9 mouse cellular contexts compared by ENCODE assay signal in genomic region chr2:91061849-91062481, GRCm38 (mm10). TPM values are rescaled to one million over a fixed set of nuclear protein-coding genes. Genes with fewer than 3 reads are reported as not detected.
DNase-seq lines count a peak whose midpoint lies in the region; ATAC-seq and TF ChIP-seq lines count a peak whose summit lies in the region.
"Had no signal": no experiment of that assay in that cellular context is flagged by ENCODE, and none has a peak within 500 bp of the region (broad histone marks: within the 10 kb centered on the region; RNA-seq: fewer than 3 reads in every experiment).

No protein-coding gene starts in this region.

- H3K9ac ChIP-seq in embryonic facial prominence, embryonic 13.5 days, result 0 out of 2 replicates have a peak overlapping the region, but pooled peaks have one; percentile 11
- H3K9ac ChIP-seq in intestine, embryonic 15.5 days, result no peak overlapping the region
- no peak overlapping the region for H3K9ac ChIP-seq in lung, embryonic 14.5 days
- no peak overlapping the region for H3K9ac ChIP-seq in midbrain, embryonic 13.5 days (replicated peaks)
- H3K9ac ChIP-seq: forebrain, postnatal 0 days had no signal

- no peak overlapping the region for H3K4me3 ChIP-seq in embryonic facial prominence, embryonic 13.5 days
- no peak overlapping the region for H3K4me3 ChIP-seq in intestine, embryonic 15.5 days (replicated peaks)
- H3K4me3 ChIP-seq in lung, embryonic 14.5 days (ENCODE audit: low read depth, low read length), result no peak overlapping the region
- H3K4me3 ChIP-seq in midbrain, embryonic 13.5 days (replicated peaks), result no peak overlapping the region

- no peak for ATAC-seq in embryonic facial prominence, embryonic 13.5 days (ENCODE audit: insufficient number of reproducible peaks, insufficient read depth, low FRiP score, low TSS enrichment, low read depth)
- ATAC-seq in intestine, embryonic 15.5 days, result peak; percentile 20; the same call in 1 of the 2 replicates
- ATAC-seq in lung, embryonic 14.5 days (ENCODE audit: insufficient read depth), result peak; percentile 29
- no peak for ATAC-seq in midbrain, embryonic 13.5 days

- DNase-seq in heart, adult 11 months, result peak; percentile 97
- DNase-seq in heart, adult 8-10 months (ENCODE audit: low spot score), result no peak
- DNase-seq in lung, embryonic 14.5 days, result peak; percentile 46
- no peak for DNase-seq in left cerebral cortex, adult 9 months (ENCODE audit: low spot score in 2 of 2)
- DNase-seq in layer of hippocampus, postnatal 25 days (ENCODE audit: extremely low spot score in 1 of 2, low spot score in 1 of 2), result no peak

- H3K4me2 ChIP-seq in embryonic facial prominence, embryonic 13.5 days, result no peak overlapping the region
- no peak overlapping the region for H3K4me2 ChIP-seq in intestine, embryonic 15.5 days (replicated peaks)
- no peak overlapping the region for H3K4me2 ChIP-seq in lung, embryonic 14.5 days
- no peak overlapping the region for H3K4me2 ChIP-seq in midbrain, embryonic 13.5 days (replicated peaks)

- no peak for TF ChIP-seq CTCF in lung, embryonic 14.5 days (IDR thresholded peaks at IDR 0.05; ENCODE audit: low read depth)

- H3K9me3 ChIP-seq in embryonic facial prominence, embryonic 13.5 days, result no peaks in the 10 kb centered on the region
- no peaks in the 10 kb centered on the region for H3K9me3 ChIP-seq in intestine, embryonic 15.5 days
- H3K9me3 ChIP-seq in lung, embryonic 14.5 days (ENCODE audit: low read depth, low read length), result no peaks in the 10 kb centered on the region
- H3K9me3 ChIP-seq in midbrain, embryonic 13.5 days, result no peaks in the 10 kb centered on the region

- WGBS in embryonic facial prominence, embryonic 13.5 days, result 82% methylated on average over 6 of the region's 6 CpGs
- 74% methylated on average over 6 of the region's 6 CpGs for WGBS in intestine, embryonic 15.5 days
- 70% methylated on average over 6 of the region's 6 CpGs for WGBS in lung, embryonic 14.5 days
- 83% methylated on average over 6 of the region's 6 CpGs for WGBS in midbrain, embryonic 13.5 days

- peak overlapping the region; percentile 7; the same call in 1 of the 2 replicates for H3K27ac ChIP-seq in embryonic facial prominence, embryonic 13.5 days
- H3K27ac ChIP-seq in intestine, embryonic 15.5 days, result peak overlapping the region; percentile 34; the same call in 1 of the 2 replicates
- 0 out of 2 replicates have a peak overlapping the region, but pooled peaks have one; percentile 43 for H3K27ac ChIP-seq in lung, embryonic 14.5 days (ENCODE audit: low read depth)
- no peak overlapping the region for H3K27ac ChIP-seq in midbrain, embryonic 13.5 days

- H3K27me3 ChIP-seq in embryonic facial prominence, embryonic 13.5 days, result no peaks in the 10 kb centered on the region
- no peaks in the 10 kb centered on the region for H3K27me3 ChIP-seq in intestine, embryonic 15.5 days (replicated peaks)
- H3K27me3 ChIP-seq in lung, embryonic 14.5 days (ENCODE audit: insufficient read depth, low read length), result no peaks in the 10 kb centered on the region
- no peaks in the 10 kb centered on the region for H3K27me3 ChIP-seq in midbrain, embryonic 13.5 days

- 0 out of 2 replicates have a peak, but pooled peaks cover 6% of the 10 kb centered on the region for H3K4me1 ChIP-seq in embryonic facial prominence, embryonic 13.5 days
- peaks cover 7% of the 10 kb centered on the region; the same call in 1 of the 2 replicates for H3K4me1 ChIP-seq in intestine, embryonic 15.5 days (replicated peaks)
- no peaks in the 10 kb centered on the region for H3K4me1 ChIP-seq in lung, embryonic 14.5 days (ENCODE audit: insufficient read depth)
- no peaks in the 10 kb centered on the region for H3K4me1 ChIP-seq in midbrain, embryonic 13.5 days (replicated peaks)

- peaks cover 92% of the 10 kb centered on the region for H3K36me3 ChIP-seq in embryonic facial prominence, embryonic 13.5 days
- peaks cover 42% of the 10 kb centered on the region for H3K36me3 ChIP-seq in intestine, embryonic 15.5 days
- H3K36me3 ChIP-seq in lung, embryonic 14.5 days (ENCODE audit: insufficient read depth), result peaks cover 92% of the 10 kb centered on the region
- H3K36me3 ChIP-seq in midbrain, embryonic 13.5 days, result peaks cover 97% of the 10 kb centered on the region

RNA-seq across cellular contexts. Expression of gene Psmc3, which starts 8.2 kb away (rescaled TPM):
- total RNA-seq in heart, adult 8-10 months (2022), result 100 to 1,000 TPM; 192 to 274 (median 220) TPM
- polyA plus RNA-seq in embryonic facial prominence, embryonic 13.5 days (2015; fragmentation: Nextera tagmentation; extraction: Ambion mirVana), result 263 and 298 TPM in 2 replicates
- polyA plus RNA-seq in intestine, embryonic 15.5 days (2015; fragmentation: Nextera tagmentation; extraction: Ambion mirVana), result 232 and 236 TPM in 2 replicates
- polyA plus RNA-seq in lung, embryonic 14.5 days (2014; fragmentation: Nextera tagmentation; extraction: Ambion mirVana), result 300 and 322 TPM in 2 replicates
- total RNA-seq in layer of hippocampus, postnatal 25 days (2021), result 100 to 1,000 TPM; 232 to 234 TPM
- polyA plus RNA-seq in midbrain, embryonic 13.5 days (2015; fragmentation: Nextera tagmentation; extraction: Ambion mirVana), result 251 and 254 TPM in 2 replicates

RNA-seq across cellular contexts. Expression of gene Slc39a13, which starts 8.3 kb away (rescaled TPM):
- 10 to 100 TPM; 19.0 to 26.0 (median 23.6) TPM for total RNA-seq in heart, adult 8-10 months (2022)
- polyA plus RNA-seq in embryonic facial prominence, embryonic 13.5 days (2015; fragmentation: Nextera tagmentation; extraction: Ambion mirVana), result 64.3 and 67.4 TPM in 2 replicates
- polyA plus RNA-seq in intestine, embryonic 15.5 days (2015; fragmentation: Nextera tagmentation; extraction: Ambion mirVana), result 26.5 and 32.4 TPM in 2 replicates
- polyA plus RNA-seq in lung, embryonic 14.5 days (2014; fragmentation: Nextera tagmentation; extraction: Ambion mirVana), result 29.0 and 33.3 TPM in 2 replicates
- 10 to 100 TPM; 23.3 to 31.2 TPM for total RNA-seq in layer of hippocampus, postnatal 25 days (2021)
- polyA plus RNA-seq in midbrain, embryonic 13.5 days (2015; fragmentation: Nextera tagmentation; extraction: Ambion mirVana), result 25.0 and 29.4 TPM in 2 replicates

RNA-seq across cellular contexts. Expression of gene Spi1, which starts 20.2 kb away (rescaled TPM):
- 1 to 10 TPM; 2.8 to 6.1 (median 3.2) TPM for total RNA-seq in heart, adult 8-10 months (2022)
- polyA plus RNA-seq in embryonic facial prominence, embryonic 13.5 days (2015; fragmentation: Nextera tagmentation; extraction: Ambion mirVana), result 7.2 and 7.5 TPM in 2 replicates
- polyA plus RNA-seq in intestine, embryonic 15.5 days (2015; fragmentation: Nextera tagmentation; extraction: Ambion mirVana), result 7.9 and 8.9 TPM in 2 replicates
- polyA plus RNA-seq in lung, embryonic 14.5 days (2014; fragmentation: Nextera tagmentation; extraction: Ambion mirVana), result 6.2 TPM in 2 replicates
- total RNA-seq in layer of hippocampus, postnatal 25 days (2021), result 1 to 10 TPM; 3.6 to 3.8 TPM
- polyA plus RNA-seq in midbrain, embryonic 13.5 days (2015; fragmentation: Nextera tagmentation; extraction: Ambion mirVana), result 1.8 and 3.0 TPM in 2 replicates

RNA-seq across cellular contexts. Expression of gene Rapsn, which starts 26.5 kb away (rescaled TPM):
- 10 to 100 TPM; 15.4 to 19.4 (median 16.4) TPM for total RNA-seq in heart, adult 8-10 months (2022)
- polyA plus RNA-seq in embryonic facial prominence, embryonic 13.5 days (2015; fragmentation: Nextera tagmentation; extraction: Ambion mirVana), result 3.3 and 3.4 TPM in 2 replicates
- polyA plus RNA-seq in intestine, embryonic 15.5 days (2015; fragmentation: Nextera tagmentation; extraction: Ambion mirVana), result 1.2 and 1.5 TPM in 2 replicates
- polyA plus RNA-seq in lung, embryonic 14.5 days (2014; fragmentation: Nextera tagmentation; extraction: Ambion mirVana), result 1.5 and 1.6 TPM in 2 replicates
- under 1 TPM in 1 of 2 experiments, not detected in 1; 0.59 TPM for total RNA-seq in layer of hippocampus, postnatal 25 days (2021)
- 0.48 and 0.54 TPM in 2 replicates for polyA plus RNA-seq in midbrain, embryonic 13.5 days (2015; fragmentation: Nextera tagmentation; extraction: Ambion mirVana)

RNA-seq across cellular contexts. Expression of gene Mybpc3, which starts 56.0 kb away (rescaled TPM):
- 1,000 to 10,000 TPM; 1,514 to 2,177 (median 1,722) TPM for total RNA-seq in heart, adult 8-10 months (2022)
- polyA plus RNA-seq in embryonic facial prominence, embryonic 13.5 days (2015; fragmentation: Nextera tagmentation; extraction: Ambion mirVana), result 0.08 and 2.4 TPM in 2 replicates
- polyA plus RNA-seq in intestine, embryonic 15.5 days (2015; fragmentation: Nextera tagmentation; extraction: Ambion mirVana), result 0.05 and 0.06 TPM in 2 replicates
- polyA plus RNA-seq in lung, embryonic 14.5 days (2014; fragmentation: Nextera tagmentation; extraction: Ambion mirVana), result 0.47 and 7.7 TPM in 2 replicates
- total RNA-seq in layer of hippocampus, postnatal 25 days (2021), result under 1 TPM; 0.20 to 0.23 TPM
- polyA plus RNA-seq in midbrain, embryonic 13.5 days (2015; fragmentation: Nextera tagmentation; extraction: Ambion mirVana), result not detected in 2 replicates

Comparison
In these comparisons a context has a peak if more than half of its experiments do, and no peak if none do; other contexts are left out.
1. DNase-seq: peak in heart, adult 11 months (single experiment) and lung, embryonic 14.5 days (single experiment); none in heart, adult 8-10 months (single experiment), left cerebral cortex, adult 9 months (0 of 2) and layer of hippocampus, postnatal 25 days (0 of 2).
2. ATAC-seq: peak in intestine, embryonic 15.5 days (single experiment) and lung, embryonic 14.5 days (single experiment); none in embryonic facial prominence, embryonic 13.5 days (single experiment) and midbrain, embryonic 13.5 days (single experiment).